Mouse (Mus musculus): ENCODE measurements around the gene Fosb. TPM values are rescaled to one million over a fixed set of nuclear protein-coding genes. Genes with fewer than 3 reads are reported as not detected.

Gene Fosb
- 0.20 and 0.47 TPM in 2 replicates for polyA plus RNA-seq (2015; fragmentation: Nextera tagmentation; extraction: Ambion mirVana)

DNA sequence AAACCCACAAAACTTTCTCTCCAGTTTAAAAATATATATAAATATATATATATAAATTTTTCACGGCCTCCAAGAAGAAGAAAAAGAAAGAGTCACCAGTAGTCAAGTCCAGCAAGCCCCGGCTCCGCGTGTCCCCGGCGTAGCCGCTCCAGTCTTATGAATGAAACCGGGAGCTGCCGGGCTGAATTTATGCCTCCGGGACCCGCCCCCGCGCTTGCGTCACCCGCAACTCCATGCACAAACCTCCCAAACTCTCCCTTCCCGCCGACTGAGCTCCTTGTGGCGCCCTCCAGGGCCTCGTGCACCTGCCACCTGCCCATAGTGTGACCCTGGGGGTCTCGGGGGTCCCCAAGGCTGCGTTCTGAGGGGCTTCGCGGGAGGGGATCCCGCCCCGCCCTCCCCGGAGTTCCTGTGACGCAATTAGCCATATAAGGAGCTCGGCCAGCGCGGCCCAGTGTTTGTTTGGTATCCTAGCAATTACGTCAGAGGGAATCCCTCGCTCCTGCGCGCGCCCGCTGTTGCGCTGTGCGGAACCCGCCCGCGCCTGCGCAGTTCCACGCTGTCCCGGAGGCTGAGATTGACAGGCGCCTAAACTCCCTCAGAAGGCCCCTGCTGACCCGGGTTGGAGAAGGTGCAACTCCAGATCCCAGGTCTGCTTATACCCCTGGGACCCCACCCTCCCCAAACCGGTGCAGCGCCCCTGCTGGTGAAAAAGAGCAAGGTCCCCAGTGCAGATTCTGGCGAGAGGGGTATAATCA lies at the start of gene Fosb:
Gene Fosb (minus strand): TSS at position 168 of the 758 bp plus-strand sequence.
- ATAC-seq (replicated peaks; ENCODE audit: insufficient number of reproducible peaks, insufficient read depth, low FRiP score, low read depth) = peak; percentile 86
- H3K4me3 ChIP-seq = peak within 1 kb of the TSS; percentile 57
- H3K36me3 ChIP-seq = no peaks in the 10 kb centered on the region
- peak within 1 kb of the TSS; percentile 59 for H3K9ac ChIP-seq
- peaks cover 25% of the 10 kb centered on the region for H3K27me3 ChIP-seq
- H3K9me3 ChIP-seq (replicated peaks) = no peaks in the 10 kb centered on the region
- 1% methylated on average over 48 of the region's 49 CpGs for WGBS
- peak within 1 kb of the TSS; percentile 99 for H3K4me2 ChIP-seq
- H3K27ac ChIP-seq = peak within 1 kb of the TSS; percentile 46; the same call in 1 of the 2 replicates
- peaks cover 25% of the 10 kb centered on the region for H3K4me1 ChIP-seq (replicated peaks)

DNA sequence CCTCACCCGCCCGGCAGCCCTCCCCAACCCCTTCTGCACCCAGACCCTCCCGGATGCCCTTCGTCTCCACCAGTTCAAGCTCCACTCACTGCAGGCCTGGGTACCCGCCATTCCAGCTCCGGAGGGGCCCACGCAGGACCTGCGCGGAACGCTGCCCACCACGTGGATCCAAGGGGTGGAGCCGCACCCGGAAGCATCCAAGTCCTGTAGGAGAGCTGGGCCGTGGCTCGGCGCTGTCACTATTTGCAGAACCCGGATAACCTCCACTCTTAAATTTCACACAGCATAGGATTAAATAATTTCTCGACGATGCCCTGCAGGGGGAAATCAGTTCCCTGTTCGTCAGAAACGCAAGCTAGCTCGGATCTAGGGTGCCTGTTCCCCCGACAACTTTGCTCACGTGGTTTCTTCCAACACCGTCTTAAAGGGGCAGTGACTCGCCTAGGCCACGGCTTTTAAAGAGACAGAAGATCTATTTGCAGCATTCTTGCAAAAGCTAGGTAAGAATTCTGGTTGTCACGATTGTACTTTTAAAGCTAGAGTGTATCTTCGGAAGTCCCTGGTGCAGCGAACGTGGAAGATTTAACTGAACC lies 49.5 kb upstream of the Fosb start, which contains the start of the genes Cd3eap and Ppp1r13l:
Gene Cd3eap (minus strand): TSS at position 185 of the 593 bp plus-strand sequence.
Gene Ppp1r13l (plus strand): TSS at position 451 of the 593 bp plus-strand sequence.
- ATAC-seq (replicated peaks; ENCODE audit: insufficient number of reproducible peaks, insufficient read depth, low FRiP score, low read depth) = peak; percentile 36; the same call in 1 of the 2 replicates
- peak within 1 kb of the TSS; percentile 99 for H3K4me2 ChIP-seq
- peak within 1 kb of the TSS; percentile 96 for H3K27ac ChIP-seq
- no peaks in the 10 kb centered on the region for H3K27me3 ChIP-seq
- WGBS = under 1% methylated on average over 31 of the region's 31 CpGs
- H3K36me3 ChIP-seq = peaks cover 18% of the 10 kb centered on the region
- H3K4me3 ChIP-seq = peak within 1 kb of the TSS; percentile 86
- H3K9me3 ChIP-seq (replicated peaks) = no peaks in the 10 kb centered on the region
- peaks cover 46% of the 10 kb centered on the region for H3K4me1 ChIP-seq (replicated peaks)
- H3K9ac ChIP-seq = peak within 1 kb of the TSS; percentile 81

DNA sequence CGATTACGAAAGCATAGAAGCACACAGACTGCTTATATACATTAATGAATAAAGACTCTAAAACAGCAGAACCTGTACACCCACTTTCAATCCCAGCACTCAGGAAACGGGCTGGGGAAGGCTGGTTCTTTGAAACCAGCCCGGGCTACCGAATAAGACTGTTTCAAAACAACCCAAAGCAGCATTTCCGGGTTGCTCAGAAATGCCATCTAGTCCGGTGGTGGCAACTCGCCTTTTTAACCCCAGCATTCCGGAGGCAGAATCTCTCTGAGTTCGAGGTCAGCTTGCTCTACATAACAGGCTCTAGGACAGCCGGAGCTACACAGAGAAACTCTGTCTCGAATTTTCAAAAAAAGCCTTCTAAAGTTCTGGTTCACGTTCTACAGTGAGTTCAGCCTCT lies 48.8 kb upstream of the Fosb start:
- peak overlapping the region; percentile 99 for H3K4me2 ChIP-seq
- H3K4me3 ChIP-seq = peak overlapping the region; percentile 86
- H3K4me1 ChIP-seq (replicated peaks) = peaks cover 39% of the 10 kb centered on the region
- no peaks in the 10 kb centered on the region for H3K27me3 ChIP-seq
- ATAC-seq (replicated peaks; ENCODE audit: insufficient number of reproducible peaks, insufficient read depth, low FRiP score, low read depth) = no peak
- no peak overlapping the region for H3K27ac ChIP-seq
- H3K9me3 ChIP-seq (replicated peaks) = no peaks in the 10 kb centered on the region
- H3K9ac ChIP-seq = peak overlapping the region; percentile 63
- H3K36me3 ChIP-seq = peaks cover 22% of the 10 kb centered on the region
- 14% methylated on average over 13 of the region's 13 CpGs for WGBS

DNA sequence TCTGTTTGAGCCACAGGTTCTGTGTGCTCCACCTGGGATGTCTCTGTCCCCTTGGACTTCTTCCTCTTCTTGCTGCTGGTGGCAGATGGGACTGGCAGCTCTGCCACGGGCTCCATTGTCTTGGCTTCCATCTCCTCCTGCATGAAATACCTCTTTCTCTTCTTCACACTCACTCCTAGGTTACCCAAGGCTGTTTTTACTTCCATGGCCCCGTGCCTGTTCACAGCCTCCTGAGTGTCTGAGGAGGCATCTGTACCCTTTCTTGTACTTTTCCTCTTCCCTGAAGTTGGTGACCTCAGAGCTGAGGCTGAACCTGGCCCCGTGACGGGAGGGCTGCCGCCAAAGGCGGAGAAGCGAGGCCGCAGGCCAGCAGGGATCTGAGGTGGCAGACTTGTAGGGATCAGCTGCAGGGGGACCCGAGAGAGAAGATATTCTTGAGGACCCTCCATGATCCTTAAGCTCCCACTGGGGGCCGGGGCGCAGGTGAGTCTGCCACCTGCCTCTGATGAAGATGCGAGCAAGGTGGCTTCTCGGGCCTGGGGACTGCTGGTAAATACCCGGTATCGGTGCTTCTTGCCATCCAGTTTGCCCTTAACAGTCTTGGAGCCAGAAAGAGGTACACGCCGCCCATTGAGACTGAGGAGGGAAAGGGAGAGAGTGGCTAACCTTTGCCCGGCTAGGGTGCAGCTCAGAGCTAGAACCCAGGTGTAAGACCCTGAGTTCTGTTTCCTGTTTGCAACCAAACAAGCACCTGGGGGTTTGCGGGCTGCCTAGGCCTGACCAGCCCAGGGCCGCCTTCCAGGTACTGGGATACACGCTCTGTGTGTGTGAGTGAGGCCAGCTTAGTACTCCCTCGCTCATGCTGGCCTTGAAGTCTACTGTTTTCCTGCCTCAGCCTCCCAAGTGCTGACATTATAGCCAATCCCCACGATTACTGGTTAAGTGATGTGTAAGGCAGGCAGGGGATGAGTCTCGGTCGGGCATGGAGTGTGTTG lies 47.8 kb upstream of the Fosb start:
- Histone ChIP-seq H3K36me3 (peaks cover 31% of the 10 kb centered on the region), H3K4me2 (peak overlapping the region; percentile 99; the same call in 1 of the 2 replicates), H3K4me1 (replicated peaks) (peaks cover 30% of the 10 kb centered on the region), H3K27me3 (no peaks in the 10 kb centered on the region), H3K9me3 (replicated peaks) (no peaks in the 10 kb centered on the region), H3K9ac (peak overlapping the region; percentile 63; the same call in 1 of the 2 replicates), H3K27ac (no peak overlapping the region), H3K4me3 (peak overlapping the region; percentile 86)
- ATAC-seq (replicated peaks; ENCODE audit: insufficient number of reproducible peaks, insufficient read depth, low FRiP score, low read depth) = no peak
- WGBS = 91% methylated on average over 25 of the region's 25 CpGs

DNA sequence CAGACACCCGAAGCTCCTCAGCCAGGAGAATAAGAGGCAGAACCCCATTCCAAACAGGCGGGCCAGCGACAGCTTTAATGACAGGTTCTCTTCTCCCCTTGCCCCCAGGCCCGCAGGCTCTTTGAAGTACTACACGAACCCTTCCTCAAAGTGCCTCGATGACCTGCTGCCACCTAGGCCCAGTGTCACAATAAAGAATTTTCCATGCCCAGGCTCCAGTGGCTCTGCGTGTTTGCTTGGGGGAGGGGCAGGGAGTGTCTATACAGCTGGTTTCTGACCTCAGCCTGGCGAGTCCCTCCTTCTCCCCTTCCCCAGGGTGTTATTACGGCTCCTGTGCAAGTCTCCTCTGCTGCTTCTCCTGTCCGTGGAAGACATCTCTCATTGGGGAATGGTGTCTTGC lies 46.5 kb upstream of the Fosb start:
- Histone ChIP-seq H3K27ac (no peak overlapping the region), H3K27me3 (no peaks in the 10 kb centered on the region), H3K36me3 (peaks cover 43% of the 10 kb centered on the region), H3K4me2 (no peak overlapping the region), H3K4me1 (replicated peaks) (peaks cover 16% of the 10 kb centered on the region), H3K9ac (no peak overlapping the region), H3K9me3 (replicated peaks) (no peaks in the 10 kb centered on the region), H3K4me3 (no peak overlapping the region)
- no peak for ATAC-seq (replicated peaks; ENCODE audit: insufficient number of reproducible peaks, insufficient read depth, low FRiP score, low read depth)
- 72% methylated on average over 10 of the region's 10 CpGs for WGBS

DNA sequence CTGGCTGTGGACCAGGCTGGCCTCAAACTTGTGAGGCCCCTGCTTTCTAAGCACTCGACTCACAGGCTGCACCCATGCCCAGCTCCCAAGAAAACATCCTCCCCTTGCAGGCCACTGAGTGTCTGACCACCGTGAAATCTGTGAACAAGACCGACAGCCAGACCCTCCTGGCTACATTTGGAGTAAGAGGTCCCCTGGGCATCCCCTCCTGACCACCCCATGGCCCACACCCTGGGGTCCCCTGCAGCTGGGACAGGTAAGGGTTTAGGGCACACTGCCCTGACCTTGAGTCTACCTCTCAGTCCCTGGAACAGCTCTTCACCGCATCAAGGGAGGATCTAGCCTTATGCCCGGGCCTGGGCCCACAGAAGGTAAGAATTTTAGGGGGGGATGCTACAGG lies 45.1 kb upstream of the Fosb start:
- no peak for ATAC-seq (replicated peaks; ENCODE audit: insufficient number of reproducible peaks, insufficient read depth, low FRiP score, low read depth)
- H3K9me3 ChIP-seq (replicated peaks) = no peaks in the 10 kb centered on the region
- H3K4me1 ChIP-seq (replicated peaks) = peaks cover 8% of the 10 kb centered on the region
- H3K27me3 ChIP-seq = no peaks in the 10 kb centered on the region
- H3K27ac ChIP-seq = no peak overlapping the region
- H3K36me3 ChIP-seq = peaks cover 51% of the 10 kb centered on the region
- H3K4me3 ChIP-seq = no peak overlapping the region
- H3K4me2 ChIP-seq = no peak overlapping the region
- WGBS = 83% methylated on average over 5 of the region's 5 CpGs
- H3K9ac ChIP-seq = 0 out of 2 replicates have a peak overlapping the region, but pooled peaks have one; percentile 13

DNA sequence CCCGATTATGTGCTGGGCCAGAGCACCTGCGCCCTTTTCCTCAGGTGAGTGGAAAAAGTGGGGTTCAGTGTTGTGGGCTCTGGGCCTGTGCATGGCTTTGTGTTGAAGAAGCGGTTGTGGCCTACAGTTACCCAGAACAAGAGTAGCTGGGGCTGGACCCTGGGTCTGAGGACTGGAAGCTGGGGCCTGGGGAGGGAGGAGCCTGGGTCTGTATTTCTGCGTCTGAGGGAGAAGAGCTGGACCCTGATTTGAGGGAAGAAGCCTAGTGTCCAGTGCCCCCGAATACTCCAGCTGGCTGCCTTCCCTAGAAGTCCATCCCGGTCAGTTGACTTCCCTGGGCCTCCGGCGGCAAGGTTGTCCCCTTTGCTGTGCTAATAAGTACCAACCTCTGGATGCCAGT lies 40.4 kb upstream of the Fosb start:
- Histone ChIP-seq H3K4me1 (replicated peaks) (peaks cover 9% of the 10 kb centered on the region), H3K27me3 (no peaks in the 10 kb centered on the region), H3K9ac (no peak overlapping the region), H3K9me3 (replicated peaks) (no peaks in the 10 kb centered on the region), H3K27ac (no peak overlapping the region), H3K4me3 (no peak overlapping the region), H3K36me3 (peaks cover 54% of the 10 kb centered on the region), H3K4me2 (no peak overlapping the region)
- WGBS = 89% methylated on average over 8 of the region's 8 CpGs
- ATAC-seq (replicated peaks; ENCODE audit: insufficient number of reproducible peaks, insufficient read depth, low FRiP score, low read depth) = no peak

DNA sequence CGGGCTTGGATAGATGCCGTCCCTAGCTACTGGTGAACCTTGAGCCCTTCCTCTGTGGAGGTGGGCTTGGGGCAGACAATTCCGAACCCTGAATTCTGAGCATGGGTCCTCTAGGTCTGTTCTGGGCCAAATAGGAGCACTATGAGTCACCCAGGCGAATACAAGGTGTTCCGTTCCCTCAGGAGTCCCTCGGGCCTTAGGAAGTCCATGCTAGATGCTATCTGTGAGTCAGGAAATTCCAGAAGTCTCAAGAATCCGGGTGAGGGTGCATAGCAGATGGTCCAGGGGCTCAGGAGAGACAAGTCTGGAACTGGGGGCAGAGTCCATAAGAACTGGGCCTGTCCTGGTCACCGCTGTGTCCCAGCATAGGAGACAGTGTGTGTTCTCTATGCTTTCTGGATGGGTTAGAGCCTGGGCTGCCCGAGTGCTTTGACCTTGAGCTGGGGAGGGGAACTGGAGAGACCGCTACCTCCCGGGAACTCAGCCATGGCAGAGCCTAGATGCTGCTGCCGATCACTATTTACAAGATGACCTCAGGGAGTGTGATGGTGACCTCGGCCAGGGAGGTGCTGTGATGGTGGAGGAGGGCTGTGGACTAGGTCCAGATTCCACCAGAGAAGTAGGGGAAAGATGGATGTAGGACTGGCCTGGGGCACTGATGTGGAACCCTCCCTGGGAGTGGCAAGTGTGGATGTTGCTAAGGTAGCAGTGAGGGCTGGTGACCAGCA lies 39.5 kb upstream of the Fosb start:
- Histone ChIP-seq H3K4me3 (no peak overlapping the region), H3K4me1 (replicated peaks) (peaks cover 13% of the 10 kb centered on the region), H3K27me3 (no peaks in the 10 kb centered on the region), H3K36me3 (peaks cover 47% of the 10 kb centered on the region), H3K27ac (no peak overlapping the region), H3K9ac (no peak overlapping the region), H3K9me3 (replicated peaks) (no peaks in the 10 kb centered on the region), H3K4me2 (no peak overlapping the region)
- ATAC-seq (replicated peaks; ENCODE audit: insufficient number of reproducible peaks, insufficient read depth, low FRiP score, low read depth) = no peak
- WGBS = 73% methylated on average over 13 of the region's 13 CpGs

DNA sequence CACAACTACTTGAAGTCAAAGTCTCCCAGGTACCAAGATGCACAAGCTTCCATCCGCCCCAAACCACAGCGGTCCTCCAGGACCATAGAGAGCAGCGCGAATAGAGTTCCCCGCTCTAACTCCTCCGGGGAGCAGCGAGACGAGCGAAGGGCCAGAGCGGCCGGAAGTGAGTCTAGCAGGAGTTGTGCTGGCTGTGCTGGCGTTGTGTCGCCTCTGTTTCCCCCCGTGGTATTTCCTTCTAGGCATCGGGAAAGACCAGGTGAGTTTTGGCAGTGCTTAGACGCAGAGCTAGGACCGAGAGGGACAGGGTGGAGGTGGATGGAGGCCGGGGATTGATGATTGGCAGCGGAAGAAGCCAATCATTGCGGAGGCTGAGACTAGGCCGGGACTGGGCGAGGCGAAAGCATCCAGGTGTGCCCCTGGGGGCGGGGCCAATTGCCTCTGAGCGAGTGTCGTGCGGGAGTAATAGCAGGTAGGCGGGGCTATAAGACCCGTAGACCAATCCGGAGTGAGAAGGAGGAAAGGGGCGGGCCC lies 35.2 kb upstream of the Fosb start:
- peak overlapping the region; percentile 73 for H3K4me2 ChIP-seq
- peak; percentile 85 for ATAC-seq (replicated peaks; ENCODE audit: insufficient number of reproducible peaks, insufficient read depth, low FRiP score, low read depth)
- H3K4me1 ChIP-seq (replicated peaks) = peaks cover 47% of the 10 kb centered on the region
- peaks cover 15% of the 10 kb centered on the region for H3K36me3 ChIP-seq
- 0 out of 2 replicates have a peak, but pooled peaks cover 2% of the 10 kb centered on the region for H3K27me3 ChIP-seq
- H3K4me3 ChIP-seq = peak overlapping the region; percentile 83
- peak overlapping the region; percentile 86 for H3K27ac ChIP-seq
- no peaks in the 10 kb centered on the region for H3K9me3 ChIP-seq (replicated peaks)
- WGBS = under 1% methylated on average over 31 of the region's 31 CpGs
- H3K9ac ChIP-seq = peak overlapping the region; percentile 60

DNA sequence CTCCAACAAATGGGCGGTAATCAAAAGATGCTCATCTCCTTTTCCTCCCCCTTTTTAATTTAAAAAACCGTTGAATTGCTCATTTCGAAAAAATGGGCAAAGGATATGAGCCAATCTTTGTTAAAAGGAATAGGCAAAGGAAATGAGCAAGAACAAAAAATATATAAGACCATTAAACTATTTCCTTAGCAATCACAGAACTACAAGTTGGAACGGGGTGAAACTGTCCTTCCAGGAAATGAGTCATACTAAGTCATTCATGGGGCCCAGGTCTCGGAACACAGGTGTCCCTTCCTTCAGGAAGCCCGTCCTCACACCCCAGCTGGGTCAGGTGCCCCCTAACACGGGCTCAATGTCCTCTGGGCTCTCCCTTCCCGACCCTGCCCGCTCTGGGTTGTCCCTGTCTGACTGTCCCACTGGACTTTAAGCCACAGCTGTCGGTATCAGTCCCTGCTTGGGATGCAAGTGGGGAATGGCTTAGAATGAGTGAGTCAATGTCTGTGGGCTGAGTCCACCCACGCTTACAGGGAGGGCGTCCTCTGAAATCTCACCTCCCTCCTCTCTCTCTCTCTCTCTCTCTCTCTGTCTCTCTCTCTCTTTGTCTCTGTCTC lies 34.5 kb upstream of the Fosb start, which contains the start of gene Ercc1:
Gene Ercc1 (plus strand): TSS at position 542 of the 611 bp plus-strand sequence.
- 0 out of 2 replicates have a peak, but pooled peaks cover 2% of the 10 kb centered on the region for H3K27me3 ChIP-seq
- H3K4me2 ChIP-seq = peak within 1 kb of the TSS; percentile 86
- H3K27ac ChIP-seq = peak within 1 kb of the TSS; percentile 86
- no peaks in the 10 kb centered on the region for H3K9me3 ChIP-seq (replicated peaks)
- WGBS = 18% methylated on average over 12 of the region's 12 CpGs
- peak within 1 kb of the TSS; percentile 60 for H3K9ac ChIP-seq
- ATAC-seq (replicated peaks; ENCODE audit: insufficient number of reproducible peaks, insufficient read depth, low FRiP score, low read depth) = no peak
- H3K36me3 ChIP-seq = peaks cover 15% of the 10 kb centered on the region
- H3K4me1 ChIP-seq (replicated peaks) = peaks cover 49% of the 10 kb centered on the region
- H3K4me3 ChIP-seq = peak within 1 kb of the TSS; percentile 83

All from heart, embryonic 15.5 days (tissue).